Mouse (Mus musculus): ENCODE results near the gene Cldn20.

Cldn20 gene

GRCm38 (mm10) chr17:3532254-3532653 lies at the start of gene Cldn20:
Gene Cldn20, plus strand, starts transcription at chr17:3532554.
- no peak for DNase-seq

GRCm38 (mm10) chr17:3483091-3483490 lies 49.3 kb upstream of the Cldn20 start:
- no peak for DNase-seq

GRCm38 (mm10) chr17:3485851-3486250 lies 46.5 kb upstream of the Cldn20 start:
- DNase-seq, result no peak

- no peak for DNase-seq
Observed at GRCm38 (mm10) chr17:3487211-3487610, 45.1 kb upstream of the Cldn20 start.

GRCm38 (mm10) chr17:3487721-3488601 lies 44.4 kb upstream of the Cldn20 start:
- DNase-seq, result no peak

- DNase-seq, result no peak
Observed at GRCm38 (mm10) chr17:3490216-3490895, 42.0 kb upstream of the Cldn20 start.

GRCm38 (mm10) chr17:3491065-3491464 lies 41.3 kb upstream of the Cldn20 start:
- DNase-seq, result no peak

GRCm38 (mm10) chr17:3491667-3492066 lies 40.7 kb upstream of the Cldn20 start:
- DNase-seq, result no peak

- no peak for DNase-seq
Observed at GRCm38 (mm10) chr17:3495576-3495975, 36.8 kb upstream of the Cldn20 start.

GRCm38 (mm10) chr17:3496080-3496479 lies 36.3 kb upstream of the Cldn20 start:
- no peak for DNase-seq

- peak in 1 of 2 experiments; percentile 5 for DNase-seq
Observed at GRCm38 (mm10) chr17:3498086-3498485, 34.3 kb upstream of the Cldn20 start.

GRCm38 (mm10) chr17:3498580-3498979 lies 33.8 kb upstream of the Cldn20 start:
- DNase-seq, result no peak

- no peak for DNase-seq
Observed at GRCm38 (mm10) chr17:3499468-3499867, 32.9 kb upstream of the Cldn20 start.

- DNase-seq, result no peak
Observed at GRCm38 (mm10) chr17:3500076-3500475, 32.3 kb upstream of the Cldn20 start.

GRCm38 (mm10) chr17:3500936-3501335 lies 31.4 kb upstream of the Cldn20 start:
- DNase-seq, result no peak

GRCm38 (mm10) chr17:3505711-3506110 lies 26.6 kb upstream of the Cldn20 start:
- DNase-seq, result no peak

GRCm38 (mm10) chr17:3506508-3506907 lies 25.8 kb upstream of the Cldn20 start:
- no peak for DNase-seq

- peak in 1 of 2 experiments; percentile 32 for DNase-seq
Observed at GRCm38 (mm10) chr17:3509841-3510240, 22.5 kb upstream of the Cldn20 start.

- no peak for DNase-seq
Observed at GRCm38 (mm10) chr17:3514316-3514715, 18.0 kb upstream of the Cldn20 start.

- DNase-seq, result no peak
Observed at GRCm38 (mm10) chr17:3515851-3516250, 16.5 kb upstream of the Cldn20 start.

- DNase-seq, result no peak
Observed at GRCm38 (mm10) chr17:3516406-3516805, 15.9 kb upstream of the Cldn20 start.

- no peak for DNase-seq
Observed at GRCm38 (mm10) chr17:3520344-3520743, 12.0 kb upstream of the Cldn20 start.

- DNase-seq, result no peak
Observed at GRCm38 (mm10) chr17:3527841-3528471, 4.4 kb upstream of the Cldn20 start.

GRCm38 (mm10) chr17:3529523-3529922 lies 2.8 kb upstream of the Cldn20 start:
- no peak for DNase-seq
